Mouse (Mus musculus): ENCODE results near the gene D430042O09Rik. TPM values are rescaled to one million over a fixed set of nuclear protein-coding genes. Genes with fewer than 3 reads are reported as not detected.
A peak's percentile ranks its signal among the peaks of the same experiment; 100 is the strongest.

D430042O09Rik gene
- polyA plus RNA-seq, 1 experiment from 2014 or later, result 9.7 TPM

- 24% methylated on average over 12 of the region's 12 CpGs for WGBS
- H3K27me3 ChIP-seq (ENCODE audit: low read depth, poor library complexity, severe bottlenecking), result no peaks in the 10 kb centered on the region
- DNase-seq (ENCODE audit: low spot score), result no peak
- H3K9me3 ChIP-seq (replicated peaks), result no peaks in the 10 kb centered on the region
- peaks cover 54% of the 10 kb centered on the region for H3K4me1 ChIP-seq
- H3K36me3 ChIP-seq, result 0 out of 2 replicates have a peak, but pooled peaks cover 3% of the 10 kb centered on the region
- H3K4me3 ChIP-seq, result no peak overlapping the region
- peak overlapping the region; percentile 64 for H3K27ac ChIP-seq
Measured at GRCm38 (mm10) chr7:125871404-125872201, 163.9 kb downstream of the D430042O09Rik start.

GRCm38 (mm10) chr7:125872202-125872580 lies 164.5 kb downstream of the D430042O09Rik start:
- Histone ChIP-seq H3K27me3 (ENCODE audit: low read depth, poor library complexity, severe bottlenecking) (no peaks in the 10 kb centered on the region), H3K27ac (peak overlapping the region; percentile 64), H3K4me1 (peaks cover 54% of the 10 kb centered on the region), H3K4me3 (no peak overlapping the region), H3K36me3 (0 out of 2 replicates have a peak, but pooled peaks cover 3% of the 10 kb centered on the region), H3K9me3 (replicated peaks) (no peaks in the 10 kb centered on the region)
- no peak for DNase-seq (ENCODE audit: low spot score)
- 68% methylated on average over 6 of the region's 6 CpGs for WGBS

GRCm38 (mm10) chr7:125872874-125873273 lies 165.2 kb downstream of the D430042O09Rik start:
- Histone ChIP-seq H3K4me1 (peaks cover 54% of the 10 kb centered on the region), H3K36me3 (0 out of 2 replicates have a peak, but pooled peaks cover 3% of the 10 kb centered on the region), H3K9me3 (replicated peaks) (no peaks in the 10 kb centered on the region), H3K27me3 (ENCODE audit: low read depth, poor library complexity, severe bottlenecking) (no peaks in the 10 kb centered on the region), H3K4me3 (no peak overlapping the region), H3K27ac (no peak overlapping the region)
- WGBS, result 63% methylated on average over 3 of the region's 3 CpGs
- DNase-seq (ENCODE audit: low spot score), result no peak

GRCm38 (mm10) chr7:125873971-125874495 lies 166.3 kb downstream of the D430042O09Rik start:
- Histone ChIP-seq H3K36me3 (no peaks in the 10 kb centered on the region), H3K27me3 (ENCODE audit: low read depth, poor library complexity, severe bottlenecking) (no peaks in the 10 kb centered on the region), H3K4me1 (peaks cover 49% of the 10 kb centered on the region), H3K4me3 (no peak overlapping the region), H3K27ac (peak overlapping the region; percentile 16; the same call in 1 of the 2 replicates), H3K9me3 (replicated peaks) (no peaks in the 10 kb centered on the region)
- WGBS, result 94% methylated on average over 6 of the region's 6 CpGs
- no peak for DNase-seq (ENCODE audit: low spot score)

GRCm38 (mm10) chr7:125878040-125878439 lies 170.4 kb downstream of the D430042O09Rik start:
- DNase-seq (ENCODE audit: low spot score), result no peak
- peak overlapping the region; percentile 38; the same call in 1 of the 2 replicates for H3K27ac ChIP-seq
- no peaks in the 10 kb centered on the region for H3K9me3 ChIP-seq (replicated peaks)
- no peaks in the 10 kb centered on the region for H3K27me3 ChIP-seq (ENCODE audit: low read depth, poor library complexity, severe bottlenecking)
- H3K4me3 ChIP-seq, result no peak overlapping the region
- H3K4me1 ChIP-seq, result peaks cover 29% of the 10 kb centered on the region
- no peaks in the 10 kb centered on the region for H3K36me3 ChIP-seq
- 65% methylated on average over 4 of the region's 4 CpGs for WGBS

- 0 out of 2 replicates have a peak overlapping the region, but pooled peaks have one; percentile 48 for H3K27ac ChIP-seq
- no peak overlapping the region for H3K4me3 ChIP-seq
- no peaks in the 10 kb centered on the region for H3K9me3 ChIP-seq (replicated peaks)
- H3K27me3 ChIP-seq (ENCODE audit: low read depth, poor library complexity, severe bottlenecking), result no peaks in the 10 kb centered on the region
- H3K36me3 ChIP-seq, result no peaks in the 10 kb centered on the region
- H3K4me1 ChIP-seq, result peaks cover 54% of the 10 kb centered on the region
- DNase-seq (ENCODE audit: low spot score), result no peak
- WGBS, result 71% methylated on average over 2 of the region's 2 CpGs
Measured at GRCm38 (mm10) chr7:125883232-125883631, 175.5 kb downstream of the D430042O09Rik start.

GRCm38 (mm10) chr7:125886116-125886680 lies 178.5 kb downstream of the D430042O09Rik start:
- Histone ChIP-seq H3K27me3 (ENCODE audit: low read depth, poor library complexity, severe bottlenecking) (no peaks in the 10 kb centered on the region), H3K4me3 (no peak overlapping the region), H3K27ac (peak overlapping the region; percentile 68), H3K36me3 (no peaks in the 10 kb centered on the region), H3K4me1 (peaks cover 59% of the 10 kb centered on the region), H3K9me3 (replicated peaks) (no peaks in the 10 kb centered on the region)
- 44% methylated on average over 4 of the region's 4 CpGs for WGBS
- no peak for DNase-seq (ENCODE audit: low spot score)

GRCm38 (mm10) chr7:125887124-125887523 lies 179.4 kb downstream of the D430042O09Rik start:
- H3K4me1 ChIP-seq, result peaks cover 59% of the 10 kb centered on the region
- no peaks in the 10 kb centered on the region for H3K9me3 ChIP-seq (replicated peaks)
- WGBS, result 27% methylated on average over 4 of the region's 4 CpGs
- H3K27ac ChIP-seq, result peak overlapping the region; percentile 68
- H3K36me3 ChIP-seq, result no peaks in the 10 kb centered on the region
- no peak for DNase-seq (ENCODE audit: low spot score)
- H3K27me3 ChIP-seq (ENCODE audit: low read depth, poor library complexity, severe bottlenecking), result no peaks in the 10 kb centered on the region
- H3K4me3 ChIP-seq, result no peak overlapping the region

- DNase-seq (ENCODE audit: low spot score), result no peak
- WGBS, result 88% methylated on average over 5 of the region's 5 CpGs
- H3K36me3 ChIP-seq, result no peaks in the 10 kb centered on the region
- H3K27me3 ChIP-seq (ENCODE audit: low read depth, poor library complexity, severe bottlenecking), result no peaks in the 10 kb centered on the region
- H3K4me1 ChIP-seq, result peaks cover 63% of the 10 kb centered on the region
- peak overlapping the region; percentile 63 for H3K27ac ChIP-seq
- no peaks in the 10 kb centered on the region for H3K9me3 ChIP-seq (replicated peaks)
- H3K4me3 ChIP-seq, result no peak overlapping the region
Measured at GRCm38 (mm10) chr7:125887761-125888160, 180.1 kb downstream of the D430042O09Rik start.

GRCm38 (mm10) chr7:125888373-125888772 lies 180.7 kb downstream of the D430042O09Rik start:
- peak overlapping the region; percentile 63 for H3K27ac ChIP-seq
- 71% methylated on average over 12 of the region's 12 CpGs for WGBS
- H3K4me3 ChIP-seq, result no peak overlapping the region
- H3K4me1 ChIP-seq, result peaks cover 62% of the 10 kb centered on the region
- no peaks in the 10 kb centered on the region for H3K36me3 ChIP-seq
- DNase-seq (ENCODE audit: low spot score), result no peak
- no peaks in the 10 kb centered on the region for H3K9me3 ChIP-seq (replicated peaks)
- H3K27me3 ChIP-seq (ENCODE audit: low read depth, poor library complexity, severe bottlenecking), result no peaks in the 10 kb centered on the region

- Histone ChIP-seq H3K27me3 (ENCODE audit: low read depth, poor library complexity, severe bottlenecking) (no peaks in the 10 kb centered on the region), H3K9me3 (replicated peaks) (no peaks in the 10 kb centered on the region), H3K4me3 (no peak overlapping the region), H3K36me3 (no peaks in the 10 kb centered on the region), H3K4me1 (peaks cover 10% of the 10 kb centered on the region), H3K27ac (no peak overlapping the region)
- WGBS, result 96% methylated on average over 5 of the region's 5 CpGs
- DNase-seq (ENCODE audit: low spot score), result no peak
Measured at GRCm38 (mm10) chr7:125893621-125894020, 185.9 kb downstream of the D430042O09Rik start.

- DNase-seq (ENCODE audit: low spot score), result no peak
- H3K27me3 ChIP-seq (ENCODE audit: low read depth, poor library complexity, severe bottlenecking), result peaks cover 17% of the 10 kb centered on the region
- H3K36me3 ChIP-seq, result no peaks in the 10 kb centered on the region
- H3K9me3 ChIP-seq (replicated peaks), result no peaks in the 10 kb centered on the region
- H3K4me1 ChIP-seq, result peaks cover 30% of the 10 kb centered on the region
- H3K27ac ChIP-seq, result no peak overlapping the region
- H3K4me3 ChIP-seq, result no peak overlapping the region
- WGBS, result 91% methylated on average over 4 of the region's 4 CpGs
Measured at GRCm38 (mm10) chr7:125897059-125897458, 189.4 kb downstream of the D430042O09Rik start.

- 39% methylated on average over 7 of the region's 7 CpGs for WGBS
- no peak for DNase-seq (ENCODE audit: low spot score)
- Histone ChIP-seq H3K36me3 (no peaks in the 10 kb centered on the region), H3K27ac (no peak overlapping the region), H3K4me3 (no peak overlapping the region), H3K9me3 (replicated peaks) (no peaks in the 10 kb centered on the region), H3K4me1 (peaks cover 21% of the 10 kb centered on the region), H3K27me3 (ENCODE audit: low read depth, poor library complexity, severe bottlenecking) (peaks cover 18% of the 10 kb centered on the region)
Measured at GRCm38 (mm10) chr7:125899036-125899435, 191.3 kb downstream of the D430042O09Rik start.
